Mouse (Mus musculus) urinary bladder, postnatal 10 days (tissue): Measurements from ENCODE around the gene Gm14190.
"Not testable (repeated sequence)": the region's sequence is repeated elsewhere in the genome, so short reads cannot be mapped to it uniquely, and the experiment has no call there.

ENCODE experiments used
- DNase-seq: peaks from one replicate; pipeline ENCODE4 v3.0.0; 2022; ENCODE audit warnings: low spot score

Gm14190 gene

GRCm38 (mm10) chr11:99690463-99690862 lies at the start of gene Gm14190:
TSS of gene Gm14190 (minus strand) at chr11:99690740.
- DNase-seq = no peak

- DNase-seq = no peak
Measured at GRCm38 (mm10) chr11:99734190-99734589, 43.6 kb upstream of the Gm14190 start, which contains the start of gene Gm14180. TSS of gene Gm14180 (minus strand) at chr11:99734290.

GRCm38 (mm10) chr11:99724061-99724460 lies 33.5 kb upstream of the Gm14190 start:
- DNase-seq = no peak

- no peak for DNase-seq
Measured at GRCm38 (mm10) chr11:99718759-99719158, 28.2 kb upstream of the Gm14190 start.

GRCm38 (mm10) chr11:99685235-99685634 lies 5.3 kb downstream of the Gm14190 start:
- not testable (repeated sequence) for DNase-seq

- DNase-seq = no peak
Measured at GRCm38 (mm10) chr11:99683481-99683880, 7.1 kb downstream of the Gm14190 start.

- no peak for DNase-seq
Measured at GRCm38 (mm10) chr11:99665860-99666259, 24.7 kb downstream of the Gm14190 start, which contains the start of gene Krtap4-6. TSS of gene Krtap4-6 (minus strand) at chr11:99665960.

GRCm38 (mm10) chr11:99662802-99663201 lies 27.7 kb downstream of the Gm14190 start:
- DNase-seq = no peak

- no peak for DNase-seq
Measured at GRCm38 (mm10) chr11:99659256-99659655, 31.3 kb downstream of the Gm14190 start.

GRCm38 (mm10) chr11:99658467-99659010 lies 32.0 kb downstream of the Gm14190 start, which contains the start of gene Gm11563:
TSS of gene Gm11563 (minus strand) at chr11:99658960.
- DNase-seq = not testable (repeated sequence)

- DNase-seq = no peak
Measured at GRCm38 (mm10) chr11:99657051-99657450, 33.5 kb downstream of the Gm14190 start.

- no peak for DNase-seq
Measured at GRCm38 (mm10) chr11:99650136-99650535, 40.4 kb downstream of the Gm14190 start, which contains the start of gene Gm11555. TSS of gene Gm11555 (minus strand) at chr11:99650236.

- no peak for DNase-seq
Measured at GRCm38 (mm10) chr11:99646444-99646843, 44.1 kb downstream of the Gm14190 start.

- no peak for DNase-seq
Measured at GRCm38 (mm10) chr11:99644351-99644750, 46.2 kb downstream of the Gm14190 start.

GRCm38 (mm10) chr11:99643635-99644139 lies 46.9 kb downstream of the Gm14190 start, which contains the start of gene Krtap4-7:
TSS of gene Krtap4-7 (minus strand) at chr11:99644089.
- not testable (repeated sequence) for DNase-seq

- DNase-seq = no peak
Measured at GRCm38 (mm10) chr11:99640926-99641325, 49.6 kb downstream of the Gm14190 start.
